Mouse (Mus musculus) heart, embryonic 13.5 days (tissue): Measurements from ENCODE around the gene Serpine2. TPM values are rescaled to one million over a fixed set of nuclear protein-coding genes. Genes with fewer than 3 reads are reported as not detected.
A peak's percentile ranks its signal among the peaks of the same experiment; 100 is the strongest.

Experiments
- ATAC-seq: fragments of 200-750 bp; cut with Nextera tagmentation; 2 replicates; pipeline ENCODE4 v1.8.0; 2017; ENCODE audit warnings: moderate TSS enrichment; ENCODE audit not compliant: insufficient number of reproducible peaks, low FRiP score, low TSS enrichment; ENCODE audit errors: extremely low read depth
- H3K27ac ChIP-seq: fragments of 300-500 bp; sonication (generic); replicated peaks from 2 replicates; pipeline ENCODE4 v1.5.1; 2015; ENCODE audit warnings: moderate library complexity, mild to moderate bottlenecking, inconsistent platforms
- H3K27me3 ChIP-seq: fragments of 300-500 bp; sonication (generic); replicated peaks from 2 replicates; pipeline ENCODE4 v1.6.1; 2015; ENCODE audit warnings: mild to moderate bottlenecking, inconsistent platforms
- H3K36me3 ChIP-seq: fragments of 300-500 bp; sonication (generic); 2 replicates; pipeline ENCODE4 v1.6.1; 2015; ENCODE audit warnings: mild to moderate bottlenecking, inconsistent platforms
- H3K4me1 ChIP-seq: fragments of 300-500 bp; sonication (generic); 2 replicates; pipeline ENCODE4 v1.6.1; 2015; ENCODE audit warnings: inconsistent platforms
- H3K4me2 ChIP-seq: fragments of 300-500 bp; sonication (generic); 2 replicates; pipeline ENCODE4 v1.6.1; 2015; ENCODE audit warnings: inconsistent platforms, mild to moderate bottlenecking, moderate library complexity
- H3K4me3 ChIP-seq: fragments of 300-500 bp; sonication (generic); 2 replicates; pipeline ENCODE4 v1.5.1; 2015; ENCODE audit warnings: moderate library complexity, mild to moderate bottlenecking, inconsistent platforms
- H3K9ac ChIP-seq: fragments of 300-500 bp; sonication (generic); 2 replicates; pipeline ENCODE4 v1.6.1; 2015; ENCODE audit warnings: inconsistent platforms, mild to moderate bottlenecking, moderate library complexity
- H3K9me3 ChIP-seq: fragments of 300-500 bp; sonication (generic); 2 replicates; pipeline ENCODE4 v1.6.1; 2016; ENCODE audit warnings: inconsistent platforms
- WGBS: fragments of 180-500 bp; shearing (Covaris S2); methylation state at CpG from one replicate; pipeline ENCODE4 v1.1.7; 2015; ENCODE audit warnings: mixed read lengths; 5-methylcytosine and 5-hydroxymethylcytosine counted together
- polyA plus RNA-seq: library from polyadenylated mRNA; unstranded; fragments of >200 nt; fragmentation: Nextera tagmentation; extraction: Ambion mirVana; gene quantifications from 2 replicates; pipeline ENCODE4 v1.2.1, GENCODE M21; 2015

Gene Serpine2
- polyA plus RNA-seq, 1 experiment from 2014 or later = 144 TPM

DNA sequence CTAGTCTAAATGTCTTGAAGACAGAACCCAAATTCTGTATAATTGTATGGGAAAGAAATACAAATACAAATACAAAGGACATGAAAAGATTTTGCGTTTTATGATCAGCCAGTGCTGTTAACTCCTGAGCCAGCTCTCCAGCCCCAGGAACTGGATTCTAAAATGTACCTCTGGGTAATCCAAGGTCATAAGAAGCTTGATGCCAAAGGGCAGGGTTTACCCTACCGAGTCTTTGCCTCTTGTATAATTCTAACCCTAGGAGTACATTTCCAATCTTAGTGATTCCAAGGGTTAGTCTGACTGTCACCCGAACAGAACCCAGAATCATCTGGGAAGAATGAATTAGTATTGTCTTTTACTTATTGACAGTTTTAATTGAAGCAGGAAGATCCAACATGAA is 45.5 kb downstream of the Serpine2 start:
- no peak for ATAC-seq
- Histone ChIP-seq H3K36me3 (peaks cover 54% of the 10 kb centered on the region), H3K4me1 (peaks cover 11% of the 10 kb centered on the region), H3K4me3 (no peak overlapping the region), H3K9me3 (no peaks in the 10 kb centered on the region), H3K9ac (no peak overlapping the region), H3K4me2 (no peak overlapping the region), H3K27me3 (no peaks in the 10 kb centered on the region), H3K27ac (no peak overlapping the region)
- 86% methylated on average over 3 of the region's 3 CpGs for WGBS

DNA sequence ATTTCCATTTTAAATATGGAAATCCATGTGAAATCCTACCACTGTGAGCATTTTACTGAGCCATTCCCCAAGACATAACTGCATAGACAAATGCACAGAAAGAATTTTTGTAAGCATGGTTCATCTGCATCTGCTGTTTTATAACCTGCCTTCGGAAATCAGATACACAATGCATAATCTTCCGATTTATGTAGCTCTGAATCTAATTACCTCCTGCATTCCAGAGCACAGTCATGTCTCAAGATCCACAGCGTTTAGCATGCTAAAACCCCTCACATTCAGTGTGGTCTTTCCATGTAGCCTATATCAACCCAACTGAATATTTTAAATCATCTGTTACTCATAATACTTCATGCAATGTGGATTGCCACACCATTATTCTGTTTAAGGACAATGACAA is 51.5 kb downstream of the Serpine2 start:
- Histone ChIP-seq H3K9me3 (no peaks in the 10 kb centered on the region), H3K27me3 (no peaks in the 10 kb centered on the region), H3K36me3 (peaks cover 26% of the 10 kb centered on the region), H3K4me1 (peaks cover 30% of the 10 kb centered on the region), H3K4me2 (no peak overlapping the region), H3K9ac (no peak overlapping the region), H3K4me3 (no peak overlapping the region), H3K27ac (no peak overlapping the region)
- 68% methylated on average over 3 of the region's 3 CpGs for WGBS
- no peak for ATAC-seq

DNA sequence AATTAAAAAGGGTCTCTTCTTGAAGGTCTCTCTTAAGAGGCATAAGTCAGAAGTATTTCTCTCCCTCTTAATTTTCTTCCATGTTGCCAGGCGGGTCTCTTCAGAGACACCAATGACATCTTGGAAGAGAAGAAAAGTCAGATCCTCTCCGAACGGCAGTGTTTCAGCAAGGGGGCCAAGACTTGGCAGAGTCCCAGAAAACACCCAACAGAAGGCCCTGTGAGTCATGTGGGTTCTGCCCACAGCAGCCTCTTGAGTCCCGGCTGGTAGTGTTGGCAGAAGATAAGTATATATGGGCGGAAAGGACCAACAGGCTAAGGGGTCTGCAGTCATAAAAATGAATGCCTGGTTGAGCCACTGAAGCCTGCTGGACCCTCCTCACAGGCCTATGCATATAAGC is 54.1 kb downstream of the Serpine2 start:
- H3K27ac ChIP-seq = no peak overlapping the region
- no peak for ATAC-seq
- no peaks in the 10 kb centered on the region for H3K27me3 ChIP-seq
- no peaks in the 10 kb centered on the region for H3K9me3 ChIP-seq
- H3K9ac ChIP-seq = no peak overlapping the region
- H3K4me2 ChIP-seq = no peak overlapping the region
- peaks cover 9% of the 10 kb centered on the region; the same call in 1 of the 2 replicates for H3K36me3 ChIP-seq
- no peak overlapping the region for H3K4me3 ChIP-seq
- WGBS = 30% methylated on average over 5 of the region's 5 CpGs
- H3K4me1 ChIP-seq = peaks cover 35% of the 10 kb centered on the region

DNA sequence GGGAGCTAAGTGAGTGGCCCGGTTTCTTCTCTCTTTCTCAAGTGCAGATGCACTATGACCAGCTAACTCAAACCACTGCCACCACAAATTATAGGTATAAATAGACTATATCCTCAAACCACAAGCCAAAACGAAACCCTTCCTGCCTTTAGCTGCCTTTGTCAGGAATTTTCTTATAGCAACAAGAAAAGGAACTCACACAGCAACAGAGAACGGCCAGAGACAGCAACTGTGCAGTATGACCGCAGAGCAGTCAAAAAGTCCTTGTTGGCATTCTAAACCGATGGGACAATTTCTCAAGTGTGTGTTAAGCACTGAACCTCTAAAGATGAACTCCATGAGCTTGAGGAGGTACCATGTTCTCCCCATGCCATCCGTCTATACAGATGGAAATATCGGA is 57.4 kb downstream of the Serpine2 start:
- no peak overlapping the region for H3K4me2 ChIP-seq
- WGBS = 80% methylated on average over 7 of the region's 7 CpGs
- ATAC-seq = no peak

DNA sequence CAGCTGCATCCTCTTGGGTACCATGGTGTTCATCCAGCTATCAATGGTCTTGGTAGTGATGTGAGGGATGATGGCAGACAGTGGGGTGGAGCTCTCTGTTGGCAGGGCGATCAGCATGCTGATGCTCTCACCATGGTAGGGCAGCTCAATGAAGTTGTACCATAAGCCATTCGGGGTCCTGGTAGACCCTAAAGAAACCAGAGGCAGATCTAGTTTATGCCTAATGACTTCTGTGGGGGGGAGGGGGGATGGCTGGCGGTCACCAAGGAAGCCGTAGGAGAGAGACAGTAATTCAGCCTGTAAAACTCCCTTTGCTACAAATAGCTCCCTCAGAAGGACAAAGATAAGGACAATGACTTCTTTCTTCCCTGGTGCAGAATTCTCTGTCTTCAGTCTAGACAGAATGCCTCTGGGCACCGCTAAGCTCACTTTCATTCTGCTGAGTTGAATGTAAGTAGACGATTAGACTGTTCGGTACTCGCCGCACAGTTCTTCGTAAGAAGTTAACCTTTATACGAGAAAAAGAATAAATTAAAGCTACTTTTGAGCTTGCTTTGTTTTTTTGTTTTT is 58.0 kb downstream of the Serpine2 start:
- H3K27me3 ChIP-seq = no peaks in the 10 kb centered on the region
- no peaks in the 10 kb centered on the region for H3K9me3 ChIP-seq
- H3K4me3 ChIP-seq = no peak overlapping the region
- no peak overlapping the region for H3K9ac ChIP-seq
- no peak overlapping the region for H3K27ac ChIP-seq
- peaks cover 27% of the 10 kb centered on the region for H3K36me3 ChIP-seq
- no peak overlapping the region for H3K4me2 ChIP-seq
- no peak for ATAC-seq
- H3K4me1 ChIP-seq = peaks cover 17% of the 10 kb centered on the region
- 60% methylated on average over 11 of the region's 11 CpGs for WGBS

More for the DNA sequence above, 57.4 kb downstream of the Serpine2 start:
- H3K36me3 ChIP-seq = peaks cover 24% of the 10 kb centered on the region
- no peak overlapping the region for H3K9ac ChIP-seq
- no peaks in the 10 kb centered on the region for H3K27me3 ChIP-seq
- no peak overlapping the region for H3K27ac ChIP-seq
- H3K9me3 ChIP-seq = no peaks in the 10 kb centered on the region
- no peak overlapping the region for H3K4me3 ChIP-seq
- H3K4me1 ChIP-seq = peaks cover 21% of the 10 kb centered on the region

DNA sequence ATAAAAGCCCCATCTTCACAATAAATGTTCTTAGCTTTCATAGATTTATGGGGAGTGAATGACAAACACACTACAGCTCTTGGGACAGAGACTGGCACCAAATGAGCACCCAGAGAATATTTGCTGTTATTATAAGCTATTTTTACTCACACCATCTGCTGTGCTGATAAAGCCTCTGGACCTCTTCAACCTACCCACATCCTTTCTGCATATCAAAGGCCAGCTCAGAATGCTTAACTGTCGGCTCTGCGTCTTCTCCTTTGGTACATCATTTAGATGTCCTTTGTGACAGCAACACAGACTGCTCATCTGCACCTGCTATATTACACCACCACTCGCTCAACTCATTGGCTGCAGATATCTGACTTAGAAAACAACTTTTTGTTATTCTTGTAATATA is 63.9 kb downstream of the Serpine2 start:
- no peaks in the 10 kb centered on the region for H3K9me3 ChIP-seq
- peaks cover 43% of the 10 kb centered on the region for H3K36me3 ChIP-seq
- H3K4me1 ChIP-seq = peaks cover 8% of the 10 kb centered on the region
- H3K27me3 ChIP-seq = no peaks in the 10 kb centered on the region
- no peak overlapping the region for H3K27ac ChIP-seq
- 49% methylated on average over 3 of the region's 3 CpGs for WGBS
- H3K9ac ChIP-seq = no peak overlapping the region
- H3K4me2 ChIP-seq = no peak overlapping the region
- no peak overlapping the region for H3K4me3 ChIP-seq
- ATAC-seq = no peak

DNA sequence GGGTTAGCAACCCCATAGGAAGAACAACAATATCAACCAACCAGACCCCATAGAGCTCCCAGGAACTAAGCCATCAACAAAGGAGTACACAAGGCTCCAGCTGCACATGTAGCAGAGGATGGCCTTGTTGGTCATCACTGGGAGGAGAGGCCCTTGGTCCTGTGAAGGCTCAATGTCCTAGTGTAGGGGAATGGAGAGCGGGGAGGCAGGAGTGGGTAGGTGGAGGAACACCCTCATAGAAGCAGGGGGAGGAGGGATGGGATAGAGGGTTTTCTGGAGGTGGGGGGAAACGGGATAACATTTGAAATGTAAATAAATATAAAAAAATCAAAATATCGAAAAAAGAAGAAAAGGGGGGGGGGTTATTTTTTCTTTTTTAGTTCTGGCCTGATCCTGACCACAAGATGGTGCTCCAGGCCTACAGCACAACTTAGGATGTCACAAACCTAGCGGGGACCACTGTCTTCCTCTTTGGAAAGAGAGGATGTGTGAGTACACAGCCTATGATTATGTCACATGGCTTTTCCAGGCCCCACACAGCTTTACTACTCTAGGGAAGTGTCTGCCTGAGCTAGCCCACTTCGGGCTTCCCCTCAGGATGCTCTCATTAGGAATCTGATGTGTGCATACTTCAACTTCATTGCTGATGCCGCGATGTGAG is 74.6 kb downstream of the Serpine2 start:
- WGBS = 54% methylated on average over 7 of the region's 7 CpGs
- ATAC-seq = no peak

DNA sequence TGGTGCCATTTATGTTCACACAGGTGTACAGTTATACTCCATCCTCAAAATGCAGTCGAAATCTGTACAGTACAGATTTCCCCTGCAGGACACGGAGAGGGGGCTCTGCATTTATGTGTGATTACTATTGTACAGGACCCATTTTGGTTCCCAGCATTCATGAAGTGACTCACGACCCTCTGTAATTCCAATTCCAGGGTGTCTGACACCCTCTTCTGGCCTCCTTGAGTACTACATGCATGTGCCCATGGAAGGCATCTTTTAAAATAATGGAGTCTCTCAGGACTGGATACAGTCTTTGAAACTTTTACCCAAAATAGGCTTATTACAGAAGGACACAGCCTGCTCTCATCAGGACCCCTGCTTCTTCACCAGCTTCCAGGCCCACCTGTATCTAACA is 78.5 kb downstream of the Serpine2 start:
- Histone ChIP-seq H3K9ac (no peak overlapping the region), H3K27ac (no peak overlapping the region), H3K4me1 (peaks cover 7% of the 10 kb centered on the region), H3K4me2 (no peak overlapping the region), H3K9me3 (no peaks in the 10 kb centered on the region), H3K4me3 (no peak overlapping the region), H3K27me3 (no peaks in the 10 kb centered on the region), H3K36me3 (peaks cover 58% of the 10 kb centered on the region)
- no peak for ATAC-seq
- WGBS = 81% methylated on average over 3 of the region's 3 CpGs

More for the DNA sequence above, 74.6 kb downstream of the Serpine2 start:
- H3K36me3 ChIP-seq = peaks cover 22% of the 10 kb centered on the region
- H3K9ac ChIP-seq = no peak overlapping the region
- H3K4me3 ChIP-seq = no peak overlapping the region
- H3K27ac ChIP-seq = no peak overlapping the region
- H3K4me2 ChIP-seq = no peak overlapping the region
- H3K4me1 ChIP-seq = no peaks in the 10 kb centered on the region
- no peaks in the 10 kb centered on the region for H3K9me3 ChIP-seq
- no peaks in the 10 kb centered on the region for H3K27me3 ChIP-seq

DNA sequence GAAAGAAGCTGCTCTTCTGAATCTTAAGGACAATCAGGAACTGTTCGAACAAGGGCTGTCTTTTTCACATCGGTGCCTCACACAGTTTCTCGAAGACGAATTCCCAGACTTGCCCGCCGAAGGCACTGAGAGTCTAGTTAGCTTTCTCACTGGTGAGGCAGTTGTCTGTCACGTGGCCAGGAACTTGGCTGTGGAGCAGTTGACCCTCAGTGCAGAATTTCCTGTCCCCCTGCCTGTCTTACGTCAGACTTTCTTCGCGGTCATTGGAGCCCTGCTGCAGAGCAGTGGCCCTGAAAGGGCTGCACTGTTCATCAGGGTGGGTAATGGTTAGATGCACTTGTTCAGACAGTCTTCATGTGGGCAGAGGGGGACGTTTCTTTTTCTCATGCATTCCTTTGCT is 83.0 kb downstream of the Serpine2 start:
- 73% methylated on average over 11 of the region's 11 CpGs for WGBS
- peaks cover 53% of the 10 kb centered on the region for H3K36me3 ChIP-seq

DNA sequence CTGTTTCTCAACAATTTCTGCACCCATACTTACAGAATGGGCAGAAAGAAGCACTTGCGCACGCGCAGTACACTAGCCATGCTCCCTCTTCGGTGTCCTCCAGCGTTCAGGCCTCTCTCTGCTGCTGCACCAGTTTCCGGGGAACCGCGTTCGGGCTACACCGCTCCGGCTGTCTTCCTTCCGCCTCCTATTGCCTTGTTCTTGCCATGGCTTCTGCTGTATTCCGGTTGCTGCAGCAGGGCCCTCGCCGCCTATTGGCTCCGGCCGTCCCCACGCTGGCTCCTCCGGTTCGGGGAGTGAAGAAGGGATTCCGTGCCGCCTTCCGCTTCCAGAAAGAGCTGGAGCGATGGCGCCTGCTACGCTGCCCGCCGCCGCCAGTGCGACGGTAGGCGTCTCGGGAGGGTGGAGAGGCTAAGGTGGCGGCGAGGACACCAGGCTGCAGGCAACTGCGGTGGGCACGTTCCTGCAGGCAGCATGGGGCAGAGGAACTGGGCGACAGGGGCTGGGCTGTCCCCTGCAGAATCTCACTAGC is 85.0 kb downstream of the Serpine2 start, which contains the start of the genes Mrpl44 and Wdfy1:
Gene Mrpl44 (plus strand): TSS at position 92 of the 532 bp plus-strand sequence.
Gene Wdfy1 (minus strand): TSS at position 217 of the 532 bp plus-strand sequence.
- peaks cover 13% of the 10 kb centered on the region for H3K4me1 ChIP-seq
- peak within 1 kb of the TSS; percentile 91 for H3K9ac ChIP-seq
- peak within 1 kb of the TSS; percentile 89 for H3K27ac ChIP-seq
- peaks cover 33% of the 10 kb centered on the region for H3K36me3 ChIP-seq
- H3K9me3 ChIP-seq = no peaks in the 10 kb centered on the region
- H3K4me2 ChIP-seq = peak within 1 kb of the TSS; percentile 78
- under 1% methylated on average over 38 of the region's 38 CpGs for WGBS
- ATAC-seq = peak; percentile 85
- peak within 1 kb of the TSS; percentile 83 for H3K4me3 ChIP-seq
- no peaks in the 10 kb centered on the region for H3K27me3 ChIP-seq

More for the DNA sequence above, 83.0 kb downstream of the Serpine2 start:
- peaks cover 13% of the 10 kb centered on the region for H3K4me1 ChIP-seq
- no peak for ATAC-seq
- H3K27me3 ChIP-seq = no peaks in the 10 kb centered on the region
- H3K27ac ChIP-seq = no peak overlapping the region
- no peak overlapping the region for H3K4me3 ChIP-seq
- no peak overlapping the region for H3K9ac ChIP-seq
- no peak overlapping the region for H3K4me2 ChIP-seq
- no peaks in the 10 kb centered on the region for H3K9me3 ChIP-seq

DNA sequence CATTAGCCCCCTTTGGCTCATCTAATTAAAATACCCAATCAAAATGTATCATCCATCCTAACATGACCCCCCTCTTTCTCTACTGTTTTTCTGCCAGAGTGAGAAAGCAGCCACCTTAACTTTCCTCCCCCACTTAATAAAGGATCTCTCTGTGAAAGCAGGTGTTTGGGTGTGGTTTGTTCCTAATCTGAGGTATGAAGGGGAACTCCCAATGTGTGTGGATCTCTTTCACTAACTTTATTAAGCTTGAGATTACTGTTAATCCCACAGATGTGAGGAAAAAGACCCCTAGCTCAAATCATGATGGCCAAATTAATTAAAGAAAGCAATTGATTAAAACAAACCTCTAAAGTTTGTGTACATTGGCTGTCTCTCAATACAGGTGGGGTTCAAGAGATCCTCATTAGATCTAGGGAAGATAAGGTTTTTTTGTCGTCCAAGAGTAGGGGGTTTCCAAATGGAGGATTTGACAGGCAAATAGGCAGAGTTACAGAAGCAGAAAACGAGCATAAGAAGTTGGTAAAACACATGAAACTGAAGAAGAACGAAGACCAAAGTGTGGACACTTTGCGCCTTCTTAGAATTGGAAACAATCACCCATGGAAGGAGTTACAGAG is 86.7 kb downstream of the Serpine2 start:
- no peaks in the 10 kb centered on the region for H3K9me3 ChIP-seq
- H3K4me3 ChIP-seq = no peak overlapping the region
- H3K4me1 ChIP-seq = peaks cover 13% of the 10 kb centered on the region
- ATAC-seq = no peak
- H3K36me3 ChIP-seq = peaks cover 16% of the 10 kb centered on the region
- no peak overlapping the region for H3K27ac ChIP-seq
- H3K4me2 ChIP-seq = no peak overlapping the region
- 66% methylated on average over 4 of the region's 4 CpGs for WGBS
- H3K9ac ChIP-seq = no peak overlapping the region
- no peaks in the 10 kb centered on the region for H3K27me3 ChIP-seq
